Mouse (Mus musculus): Measurements from ENCODE around the gene Gm11983.
"Not testable (repeated sequence)": the region's sequence is repeated elsewhere in the genome, so short reads cannot be mapped to it uniquely, and the experiment has no call there.

The Gm11983 gene

DNA sequence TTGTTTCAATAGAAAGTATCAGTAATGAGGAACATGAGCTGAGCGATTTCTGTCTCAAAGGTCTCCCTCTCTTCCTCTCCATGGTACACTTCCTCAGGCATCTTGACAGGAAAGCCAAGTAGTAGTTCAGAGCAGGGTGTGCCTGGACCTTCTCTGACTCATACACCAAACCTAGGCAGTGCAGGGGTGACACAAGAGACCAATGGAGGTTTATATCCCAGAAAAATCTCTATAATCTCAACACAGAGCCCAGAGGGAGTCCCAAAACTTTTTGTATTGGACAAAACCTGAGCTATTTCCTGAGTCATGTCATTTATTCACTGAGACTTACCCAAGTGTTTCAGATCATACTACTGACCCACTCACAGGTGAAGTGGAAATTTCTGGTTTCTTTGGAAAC, at the start of gene Gm11983:
Gm11983 (minus strand) TSS at position 101 of the 400 bp plus-strand sequence.
- no peak for DNase-seq (ENCODE audit: low spot score)

DNA sequence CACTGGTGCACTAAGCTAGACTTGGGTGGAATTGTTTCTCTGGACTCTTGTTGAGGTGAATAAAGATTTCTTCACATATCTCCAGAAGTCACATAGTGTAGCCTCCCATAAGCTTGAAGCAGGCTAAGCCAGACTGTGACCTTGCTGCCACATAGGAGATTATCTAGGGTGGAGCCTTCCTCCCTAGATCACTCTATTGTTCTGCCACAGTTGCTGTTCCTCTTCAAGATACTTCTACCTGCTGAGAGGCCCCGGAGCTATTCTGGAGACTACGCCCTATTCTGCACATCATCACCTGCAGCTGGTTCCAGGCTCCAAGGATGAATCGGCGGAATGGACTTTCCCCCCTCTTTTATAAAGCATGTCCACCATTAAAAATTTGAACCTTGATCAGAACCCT, 45.6 kb upstream of the Gm11983 start:
- not testable (repeated sequence) for DNase-seq (ENCODE audit: low spot score)

DNA sequence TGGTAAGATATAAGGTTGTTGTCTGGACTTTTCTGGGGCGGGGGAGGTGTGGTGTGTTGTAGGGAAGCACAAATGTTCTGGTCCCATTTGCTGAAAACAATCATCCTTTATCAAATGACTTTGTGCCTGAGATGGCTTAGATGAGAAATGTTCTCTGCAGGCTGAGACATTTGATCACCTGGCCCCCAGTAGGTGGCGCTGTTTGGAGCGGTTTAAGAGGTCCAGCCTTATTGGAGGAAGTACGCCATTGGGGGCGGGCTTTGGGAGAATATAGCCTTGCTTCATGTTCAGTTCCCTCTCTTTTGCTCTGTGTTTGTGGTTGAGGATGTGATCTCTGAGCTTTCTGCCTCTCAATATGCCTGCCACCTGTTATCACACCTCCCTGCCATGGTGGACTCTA, 44.2 kb upstream of the Gm11983 start:
- DNase-seq (ENCODE audit: low spot score), result no peak

DNA sequence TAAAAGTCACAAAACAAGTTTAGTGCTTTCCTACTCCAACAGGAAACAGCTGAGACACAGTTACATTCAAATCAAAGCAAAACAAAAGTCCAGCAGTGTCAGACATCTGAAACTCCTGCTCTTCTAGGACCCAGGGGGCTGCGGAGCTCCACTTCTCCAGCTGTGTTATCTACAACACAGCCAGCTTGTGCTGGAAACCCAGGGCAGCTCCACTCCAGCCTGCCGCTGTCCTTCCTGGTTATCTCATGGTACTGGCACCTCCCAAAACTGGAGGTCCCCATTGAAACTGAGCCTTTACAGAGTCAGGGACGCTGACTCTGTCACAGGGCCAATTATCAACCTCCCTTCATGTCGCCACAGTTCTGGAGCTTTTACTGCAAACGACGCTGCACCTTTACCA, 40.3 kb upstream of the Gm11983 start:
- no peak for DNase-seq (ENCODE audit: low spot score)

DNA sequence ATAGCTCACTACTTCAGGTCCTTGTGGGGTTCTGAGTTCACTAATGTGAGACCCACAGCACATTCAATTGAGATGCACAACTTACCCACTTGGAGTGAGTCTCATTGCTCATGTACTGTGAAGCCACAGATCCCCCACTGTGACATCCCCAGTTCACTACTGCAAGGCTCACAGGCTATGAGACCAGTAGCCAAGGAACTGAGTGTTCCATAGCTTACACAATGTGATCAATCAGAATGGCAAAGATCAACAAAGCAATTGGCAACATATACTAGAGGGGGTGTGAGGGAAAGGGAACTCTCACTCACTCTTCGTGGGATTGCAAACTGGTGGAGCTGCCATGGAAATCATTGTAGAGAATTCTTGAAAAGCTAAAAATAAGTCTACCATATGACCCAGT, 33.5 kb upstream of the Gm11983 start:
- no peak for DNase-seq (ENCODE audit: low spot score)

DNA sequence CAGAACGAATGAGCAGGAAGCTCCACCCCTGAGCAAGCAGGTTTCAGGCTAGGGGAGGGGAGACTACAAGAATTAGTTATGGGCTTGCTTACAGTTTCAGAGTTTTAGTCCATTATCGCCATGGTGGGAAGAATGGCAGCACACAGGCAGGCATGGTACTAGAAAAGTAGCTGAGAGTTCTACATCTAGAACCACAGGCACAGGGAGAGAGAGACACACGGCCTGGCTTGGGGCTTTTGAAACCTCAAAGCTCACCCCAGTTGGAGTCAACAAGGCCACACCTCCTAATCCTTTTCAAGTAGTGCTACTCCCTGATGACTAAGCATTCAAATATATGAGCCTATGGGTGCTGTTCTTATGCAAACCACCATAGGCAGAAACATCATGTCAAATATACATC, 28.1 kb upstream of the Gm11983 start:
- DNase-seq (ENCODE audit: low spot score), result no peak

DNA sequence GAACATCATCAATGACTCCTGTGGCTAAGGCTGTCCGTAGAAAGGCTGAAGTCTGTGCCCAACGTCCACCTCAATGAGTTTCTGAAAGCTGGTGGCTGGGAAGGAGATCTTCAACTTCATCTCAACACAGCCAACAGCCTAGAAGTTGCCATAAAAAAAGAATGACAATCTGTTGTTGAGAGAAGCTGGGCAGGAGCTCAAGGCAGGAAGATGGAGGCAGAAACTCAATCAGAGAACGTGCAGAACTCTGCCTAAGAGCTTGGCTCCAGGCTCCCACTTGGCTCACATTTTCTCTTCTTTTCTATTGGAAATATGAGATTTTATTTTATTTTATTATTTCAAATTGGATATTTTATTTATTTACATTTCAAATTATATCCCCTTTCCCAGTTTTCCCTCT, 24.7 kb upstream of the Gm11983 start:
- DNase-seq (ENCODE audit: low spot score), result no peak

DNA sequence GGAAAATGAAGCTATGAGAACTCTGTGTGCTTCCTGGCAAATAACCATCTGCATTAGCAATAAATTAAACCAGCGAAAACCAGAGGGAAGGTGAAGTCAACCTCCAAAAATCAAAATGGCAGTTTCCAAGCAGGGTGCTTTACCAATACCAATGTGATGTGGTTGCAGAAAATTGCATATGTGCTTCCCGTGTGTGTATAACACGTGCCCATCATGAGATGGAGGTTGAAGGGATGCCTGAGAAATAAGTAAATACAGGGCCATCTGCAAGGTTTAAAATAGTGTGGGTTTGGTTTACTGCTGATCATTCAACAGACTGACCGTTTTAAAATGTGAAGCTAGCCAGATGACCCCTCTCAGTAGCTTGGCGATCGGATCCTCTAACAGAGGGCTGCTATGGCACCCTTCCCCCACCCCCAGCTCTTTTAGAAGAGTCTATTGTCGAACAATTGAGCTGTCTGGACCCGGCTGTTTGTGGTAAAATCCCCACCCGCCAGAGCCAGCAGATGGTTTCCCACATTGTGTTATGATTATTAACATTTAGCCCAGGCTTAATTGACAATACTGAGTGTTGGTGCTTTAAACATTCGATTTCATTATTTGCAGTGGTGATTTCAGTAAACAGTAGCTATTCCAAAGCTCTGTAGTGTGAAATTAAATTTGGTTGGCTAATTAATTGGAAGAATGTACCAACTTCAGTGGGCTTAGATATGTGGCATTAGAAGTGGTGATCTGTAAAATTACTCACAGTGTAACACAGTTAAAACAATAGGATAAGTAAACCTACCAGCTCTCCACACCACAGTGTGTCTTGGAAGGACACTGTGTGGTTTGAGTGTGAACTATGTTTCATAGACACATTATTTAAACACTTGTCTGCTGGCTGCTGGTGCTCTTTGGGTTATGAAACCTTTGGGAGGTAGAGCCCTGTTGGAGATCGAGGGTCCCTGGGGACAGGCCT, 22.7 kb upstream of the Gm11983 start:
- DNase-seq (ENCODE audit: low spot score), result no peak

DNA sequence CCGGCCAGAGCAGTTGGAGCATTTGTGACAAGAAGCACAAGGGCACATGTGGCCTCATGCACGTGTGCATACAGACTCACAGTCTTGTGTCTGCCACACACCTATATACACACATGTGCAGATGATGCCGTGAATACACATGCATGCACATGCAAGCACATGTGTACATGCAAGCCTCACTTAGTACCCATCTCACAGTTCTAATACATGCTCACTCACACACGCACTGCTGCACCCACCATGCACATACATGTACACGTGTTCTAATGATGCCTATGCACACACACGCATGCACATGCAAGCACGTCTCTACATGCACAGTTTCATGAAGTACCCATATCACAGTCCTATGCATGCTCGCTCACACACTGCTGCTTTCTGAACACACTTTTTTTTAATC, 21.6 kb upstream of the Gm11983 start:
- no peak for DNase-seq (ENCODE audit: low spot score)

DNA sequence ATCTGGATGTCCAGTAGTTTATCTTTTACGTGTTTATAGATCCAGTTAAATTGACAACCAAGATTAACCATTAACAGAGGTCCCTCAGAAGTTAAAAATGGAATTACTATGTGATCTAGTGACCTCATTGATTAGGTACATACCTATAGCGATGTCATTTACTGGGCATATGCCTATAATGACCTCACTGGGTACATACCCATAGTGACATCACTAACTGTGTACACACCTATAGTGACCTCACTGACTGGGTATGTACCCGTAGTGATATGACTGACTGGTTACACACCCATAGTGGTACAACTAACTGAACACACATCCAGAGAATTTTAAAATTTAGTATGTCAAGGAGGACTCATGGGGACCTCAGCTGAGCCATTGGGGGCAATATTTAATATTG, 18.5 kb upstream of the Gm11983 start:
- DNase-seq (ENCODE audit: low spot score), result no peak

DNA sequence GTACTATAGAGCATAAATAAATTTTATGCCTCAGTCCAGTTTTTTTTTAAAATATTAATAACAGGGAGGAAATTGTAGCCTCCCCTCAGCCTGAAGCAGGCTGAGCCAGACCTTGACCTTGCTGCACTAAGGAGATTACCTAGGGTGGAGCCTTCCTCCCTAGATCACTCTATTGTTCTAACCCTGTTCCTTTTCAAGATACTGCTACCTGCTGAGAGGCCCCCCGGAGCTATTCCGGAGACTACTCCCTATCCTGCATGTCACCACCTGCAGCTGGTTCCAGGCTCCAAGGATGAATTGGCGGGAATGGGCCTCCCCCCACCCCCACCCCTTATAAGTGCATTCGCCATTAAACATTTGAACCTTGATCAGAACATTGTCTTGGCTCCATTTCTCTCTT, 15.9 kb upstream of the Gm11983 start:
- DNase-seq (ENCODE audit: low spot score), result not testable (repeated sequence)

DNA sequence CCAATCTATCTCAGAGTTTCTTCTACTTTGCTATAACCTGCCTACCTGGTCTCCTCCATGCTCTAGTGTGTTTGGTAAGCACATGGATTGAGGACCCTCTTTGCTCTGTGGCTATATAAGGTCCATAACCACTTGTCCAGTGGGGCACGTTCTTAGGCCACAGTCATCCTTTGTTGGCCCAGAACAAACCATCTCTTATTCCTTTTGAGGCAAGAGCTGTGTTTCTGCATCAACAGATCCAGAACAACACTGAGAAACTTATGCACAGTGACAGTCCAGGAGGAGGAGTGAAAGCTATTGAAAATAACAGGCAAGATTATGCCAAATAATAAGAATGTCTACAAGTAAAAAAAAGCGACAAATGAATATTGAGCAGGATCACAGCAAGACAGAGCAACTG, 6.4 kb upstream of the Gm11983 start:
- DNase-seq (ENCODE audit: low spot score), result no peak

DNA sequence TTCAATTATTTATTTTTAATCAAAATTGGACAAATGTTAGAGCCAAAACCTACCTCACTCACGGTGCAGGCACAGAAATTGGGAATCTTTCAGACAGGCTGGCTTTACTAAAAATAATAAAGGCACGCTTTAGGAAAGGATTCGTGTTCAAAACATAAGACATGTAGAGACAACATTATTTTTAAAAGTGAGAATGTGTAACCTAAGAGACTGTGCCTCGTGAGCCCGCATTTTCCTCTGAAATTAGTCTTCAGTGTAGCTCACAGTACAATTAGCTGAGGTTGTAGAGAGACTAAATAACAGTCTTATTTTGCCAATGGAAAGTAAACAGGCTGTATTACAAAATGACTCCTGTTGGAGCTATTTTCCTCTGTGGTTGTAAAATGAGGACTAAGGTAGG, 4.7 kb upstream of the Gm11983 start:
- DNase-seq (ENCODE audit: low spot score), result no peak

DNA sequence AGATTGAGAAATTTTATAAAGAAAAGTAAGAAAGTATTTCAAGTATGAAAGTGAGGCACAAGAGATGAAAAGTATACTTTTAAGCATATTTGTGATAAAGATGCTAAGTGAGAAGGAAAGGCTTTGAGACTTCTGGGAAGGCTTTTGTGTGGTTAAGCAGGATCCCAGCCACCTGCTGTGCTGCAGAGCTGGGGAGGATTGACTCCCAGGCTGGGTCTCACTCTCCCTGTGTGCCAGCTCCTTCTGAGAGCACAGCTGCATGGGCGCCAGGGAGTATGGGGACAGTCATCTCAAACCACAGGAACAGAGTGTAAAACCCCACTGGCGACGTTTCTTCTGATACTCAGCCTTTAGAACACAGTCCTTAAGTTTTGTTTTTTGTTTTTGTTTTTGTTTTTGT, 3.3 kb upstream of the Gm11983 start:
- no peak for DNase-seq (ENCODE audit: low spot score)

DNA sequence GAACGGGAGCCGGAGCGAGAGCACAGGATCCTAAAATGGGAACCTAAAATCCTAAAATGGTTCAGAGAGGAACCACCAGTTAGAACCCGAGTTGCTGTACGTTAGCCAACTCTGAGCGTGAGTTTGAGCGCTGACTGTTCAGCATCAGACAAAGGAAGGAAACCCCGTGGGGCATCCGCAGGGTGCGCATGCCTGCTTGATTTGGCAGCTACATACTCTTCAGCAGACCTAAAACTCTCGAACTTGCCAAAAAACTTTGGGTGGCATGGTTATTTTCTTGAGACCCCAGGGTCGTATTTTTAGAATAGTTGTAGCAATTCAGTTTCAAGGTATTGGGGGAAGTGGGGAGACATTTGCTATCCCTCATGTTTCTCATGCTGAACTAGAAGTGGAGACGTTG, 2.8 kb downstream of the Gm11983 start:
- no peak for DNase-seq (ENCODE audit: low spot score)

DNA sequence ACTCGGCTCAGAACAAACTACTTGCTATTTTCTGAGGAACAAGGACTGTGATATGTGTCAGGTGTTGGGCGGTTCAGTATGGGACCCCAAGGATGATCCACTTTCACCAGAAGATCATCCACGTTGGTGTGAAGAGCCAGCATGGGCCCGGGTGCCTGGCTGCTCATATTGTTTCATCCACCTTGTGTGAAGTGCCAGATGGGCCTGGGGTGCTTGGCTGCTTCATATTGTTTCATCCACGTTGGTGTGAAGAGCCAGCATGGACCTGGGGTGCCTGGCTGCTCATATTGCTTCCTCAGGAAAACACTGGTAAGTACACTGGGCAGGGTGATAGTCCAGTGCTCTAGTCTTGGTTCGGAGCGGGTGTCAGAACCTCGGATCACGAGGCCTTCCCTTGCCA, 3.7 kb downstream of the Gm11983 start:
- no peak for DNase-seq (ENCODE audit: low spot score)

DNA sequence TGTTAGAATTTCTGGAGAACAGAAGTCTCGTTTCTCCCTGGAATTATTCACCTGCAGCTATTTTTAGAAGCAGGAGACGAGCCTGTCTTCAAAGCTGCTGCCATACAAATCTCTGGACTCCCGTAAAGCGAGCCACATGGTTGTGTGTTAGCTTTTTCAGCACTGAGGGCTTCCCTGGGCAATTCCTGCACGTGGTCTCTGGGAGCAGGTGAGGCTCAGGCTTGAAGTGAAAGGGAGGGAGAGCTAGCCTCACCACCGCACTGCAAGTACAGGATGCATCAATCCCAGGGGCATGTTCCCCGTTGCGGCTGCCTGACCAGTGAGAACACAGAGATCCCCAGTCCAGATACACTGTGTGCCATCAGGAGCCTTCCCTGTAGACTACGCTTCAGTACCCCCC, 5.5 kb downstream of the Gm11983 start:
- DNase-seq (ENCODE audit: low spot score), result no peak

DNA sequence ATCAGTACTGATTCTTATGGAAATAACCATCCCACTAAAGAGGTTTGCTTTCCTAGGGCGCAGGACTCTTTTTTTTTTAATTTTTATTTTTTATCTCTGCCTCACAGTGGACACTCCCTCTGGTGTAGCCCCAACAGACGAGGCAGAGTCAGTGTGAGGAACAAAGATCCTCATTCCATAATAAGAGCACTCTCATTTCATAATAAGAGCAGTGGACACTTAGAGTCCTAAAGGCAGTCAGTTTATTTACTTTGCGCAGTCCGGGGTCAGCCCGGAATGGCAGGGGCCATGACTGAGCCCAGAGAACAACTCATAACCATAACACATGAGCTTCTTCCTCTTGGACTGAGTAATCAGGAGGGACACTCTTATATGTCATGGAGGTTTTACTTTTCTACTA, 9.3 kb downstream of the Gm11983 start:
- DNase-seq (ENCODE audit: low spot score), result no peak

DNA sequence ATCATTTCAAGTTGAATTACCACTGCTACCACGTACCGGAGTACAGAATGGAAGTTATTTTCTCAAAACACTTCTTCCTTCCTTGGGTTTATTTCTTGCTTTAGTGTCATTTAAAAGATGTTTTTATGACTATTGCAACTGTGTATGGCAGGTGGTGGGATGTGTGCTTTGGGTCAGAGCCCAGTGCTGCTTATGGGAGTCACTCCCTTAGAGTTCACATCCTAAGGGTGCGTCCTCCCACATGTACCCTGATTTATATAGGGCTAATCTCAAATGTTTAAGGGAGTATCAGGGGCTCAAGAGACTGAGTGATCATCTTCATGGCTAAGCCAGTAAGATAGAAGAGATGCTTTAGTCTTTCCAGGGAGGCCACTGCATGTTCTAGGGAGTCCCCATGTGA, 11.3 kb downstream of the Gm11983 start:
- DNase-seq (ENCODE audit: low spot score), result no peak

DNA sequence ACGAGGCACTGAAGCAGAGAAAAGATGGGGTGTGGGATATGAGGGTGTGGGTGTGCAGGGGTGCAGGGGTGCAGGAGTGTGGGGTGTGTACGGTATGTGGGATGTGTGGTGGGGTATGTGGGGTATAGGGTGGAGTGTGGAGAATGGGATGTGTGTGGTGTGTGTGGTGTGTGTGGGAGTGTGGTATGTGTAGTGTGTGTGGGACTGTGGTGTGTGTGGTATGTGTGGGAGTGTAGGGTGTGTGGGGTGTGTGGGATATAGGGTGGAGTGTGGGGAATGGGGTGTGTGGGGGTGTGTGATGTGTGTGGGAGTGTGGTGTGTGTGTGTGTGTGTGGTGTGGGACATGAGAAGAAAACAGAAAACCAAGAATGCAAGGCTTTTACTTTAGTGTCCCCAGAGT, 14.3 kb downstream of the Gm11983 start:
- DNase-seq (ENCODE audit: low spot score), result no peak

DNA sequence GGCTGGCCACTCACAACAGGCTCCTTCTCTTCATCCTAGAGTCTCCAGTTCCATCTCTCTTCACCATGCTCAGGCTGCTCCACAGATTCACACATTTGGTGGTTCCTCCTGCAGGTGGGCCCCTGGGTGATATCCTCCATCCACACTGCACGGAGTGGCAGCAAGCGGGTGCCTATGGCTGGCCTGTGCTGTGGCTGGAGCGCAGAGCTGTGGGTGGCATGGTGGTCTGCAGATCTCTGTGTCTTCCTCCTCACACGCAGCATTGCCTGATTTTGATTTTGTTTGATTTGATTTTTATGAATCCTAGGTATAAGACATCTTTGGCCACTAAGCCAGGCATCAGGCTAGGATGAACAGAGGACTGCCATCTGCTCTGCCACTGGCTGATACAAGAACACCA, 23.0 kb downstream of the Gm11983 start:
- no peak for DNase-seq (ENCODE audit: low spot score)

DNA sequence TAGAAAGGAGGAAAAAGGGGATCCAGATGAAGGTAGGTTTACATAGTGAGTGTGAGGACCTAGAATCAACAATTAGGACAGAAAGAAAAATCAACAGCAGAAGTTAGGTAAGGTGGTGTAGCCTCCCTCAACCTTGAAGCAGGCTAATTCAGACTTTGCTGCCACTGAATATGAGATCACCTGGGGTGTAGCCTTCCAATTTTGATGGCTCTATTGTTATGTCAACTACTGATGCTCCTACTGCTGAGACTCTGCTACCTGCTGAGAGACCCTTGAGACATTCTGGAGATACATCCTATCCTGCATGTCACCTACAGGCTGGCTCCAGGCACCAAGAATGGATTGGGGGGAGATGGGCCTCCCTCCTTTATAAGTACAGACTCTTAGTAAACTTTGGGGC, 34.6 kb downstream of the Gm11983 start:
- not testable (repeated sequence) for DNase-seq (ENCODE audit: low spot score)

DNA sequence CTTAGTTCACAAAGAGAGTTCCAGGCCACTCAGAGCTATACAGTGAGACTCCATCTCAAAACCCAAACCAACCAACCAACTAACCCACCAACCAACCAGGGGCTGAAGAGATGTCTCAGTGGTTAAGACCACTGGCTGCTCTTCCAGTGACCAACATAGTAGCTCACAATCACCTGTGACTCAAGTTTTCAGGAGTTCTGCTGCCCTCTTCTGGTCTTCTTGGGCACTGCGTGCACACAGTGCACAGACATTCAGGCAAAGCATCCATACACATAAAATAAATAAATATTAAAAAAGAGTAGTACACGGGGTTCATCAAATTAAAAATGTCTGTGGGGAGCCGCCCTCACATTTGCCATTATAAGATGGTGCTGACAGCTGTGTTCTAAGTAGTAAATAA, 46.8 kb downstream of the Gm11983 start:
- no peak for DNase-seq (ENCODE audit: low spot score)
